Mouse (Mus musculus): ENCODE results near the gene Ntmt1.

Gene Ntmt1

DNA sequence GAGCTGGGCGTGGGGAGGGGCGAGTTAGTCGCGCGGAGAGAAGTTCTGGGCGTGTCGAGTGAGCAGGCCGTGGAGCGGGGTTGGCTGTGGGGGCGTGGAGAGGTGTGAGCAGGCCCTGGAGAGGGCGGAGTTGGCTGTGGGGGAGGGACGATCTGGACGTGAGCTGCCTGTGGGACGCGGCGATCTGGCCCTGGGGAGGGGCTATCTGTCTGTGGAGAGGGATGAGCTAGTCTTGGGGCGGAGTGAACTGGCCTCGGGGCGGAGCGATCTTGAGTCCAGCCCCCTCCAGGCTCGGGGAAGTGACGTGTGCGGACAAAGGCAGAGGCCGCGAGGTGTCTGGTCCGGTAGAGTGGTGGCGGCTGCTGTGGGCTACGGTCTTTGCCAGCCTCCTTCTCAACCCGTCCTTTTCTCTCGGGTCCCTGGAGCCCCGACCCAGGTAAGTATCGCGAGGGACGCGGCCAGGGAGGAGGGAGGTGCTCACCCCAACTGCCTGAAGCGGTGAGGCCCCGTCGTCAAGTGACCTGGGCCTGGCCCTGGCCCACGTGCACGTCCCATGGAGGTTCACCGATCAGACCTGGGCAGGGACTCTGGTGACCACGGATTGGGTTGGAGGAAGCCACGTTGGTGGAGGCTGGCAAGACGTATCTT is at the start of gene Ntmt1:
Gene Ntmt1 (plus strand): TSS at position 179 of the 648 bp plus-strand sequence.
- peak; percentile 100 for DNase-seq (ENCODE audit: low spot score in 2 of 2)

DNA sequence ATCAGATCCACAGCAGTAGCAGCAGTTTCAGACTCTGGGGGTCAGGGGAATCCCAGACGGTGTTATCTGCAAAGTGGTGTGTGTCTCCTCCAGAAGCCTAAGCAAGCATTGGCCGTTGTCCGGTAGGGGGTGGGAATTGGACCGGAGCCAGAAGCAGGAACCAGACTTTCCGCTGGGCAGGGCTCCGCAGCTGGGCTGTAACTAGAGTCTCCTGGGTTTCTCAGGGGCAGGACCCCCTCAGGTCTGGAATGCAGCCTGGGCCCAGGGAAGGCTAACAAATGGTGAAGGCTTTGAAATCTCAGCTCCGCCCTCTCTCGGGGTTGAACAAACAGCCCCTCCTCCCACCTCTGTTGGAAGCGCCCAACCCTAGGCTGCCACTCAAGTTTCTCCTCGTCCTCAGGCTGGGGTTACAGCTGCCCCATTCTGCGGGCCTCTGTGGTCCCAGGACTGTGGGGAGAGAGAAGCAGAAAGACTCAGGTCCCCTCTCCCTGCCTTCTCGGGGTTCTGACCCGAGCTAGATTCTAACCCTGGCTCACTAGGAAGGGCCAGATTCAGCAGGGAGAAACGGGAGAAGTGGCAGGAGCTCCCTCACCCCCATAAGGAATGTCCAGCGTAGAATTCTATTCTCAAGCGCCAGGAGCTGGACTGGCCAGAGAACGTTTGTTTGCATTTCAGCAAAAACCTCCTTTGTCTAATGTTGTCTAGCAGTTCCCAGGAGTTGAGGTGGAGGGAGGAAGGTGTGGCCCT is 49.1 kb upstream of the Ntmt1 start:
- peak; percentile 17 to 27 for DNase-seq (ENCODE audit: low spot score in 2 of 2)

DNA sequence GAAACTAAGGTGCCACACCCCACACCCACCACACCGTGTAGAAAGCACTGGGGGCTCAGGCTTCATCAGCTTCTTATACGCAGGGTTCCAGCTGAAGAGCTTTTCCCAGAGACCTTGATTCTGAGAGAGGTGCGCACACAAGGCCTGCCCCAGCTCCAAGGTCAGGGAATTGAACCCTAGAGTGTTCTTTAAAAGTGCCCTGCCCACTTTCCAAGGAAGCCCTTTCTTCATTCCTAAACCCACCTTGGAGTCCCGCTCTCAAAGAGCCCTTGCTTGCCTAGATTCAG is 48.6 kb upstream of the Ntmt1 start:
- no peak for DNase-seq (ENCODE audit: low spot score in 2 of 2)

DNA sequence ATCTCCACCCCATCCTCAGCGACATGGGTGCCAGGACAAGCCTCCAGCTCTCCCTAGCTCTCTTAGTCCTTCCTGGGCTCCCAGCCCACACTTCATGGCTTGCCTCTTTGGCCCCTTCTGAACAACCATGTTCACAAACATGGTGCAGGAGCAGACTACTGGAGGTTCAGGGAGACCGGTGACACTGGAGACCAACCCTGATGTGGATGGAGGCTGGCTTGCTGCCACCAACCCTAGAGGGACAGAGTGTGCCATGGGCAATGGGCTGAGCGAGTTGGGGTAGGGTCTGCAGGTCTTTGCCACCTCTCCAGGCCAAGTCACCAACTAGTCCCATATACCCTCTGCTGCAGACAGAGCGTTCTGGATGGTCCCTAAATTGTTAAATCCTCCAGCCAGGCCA is 48.2 kb upstream of the Ntmt1 start:
- DNase-seq (ENCODE audit: low spot score in 2 of 2), result no peak

DNA sequence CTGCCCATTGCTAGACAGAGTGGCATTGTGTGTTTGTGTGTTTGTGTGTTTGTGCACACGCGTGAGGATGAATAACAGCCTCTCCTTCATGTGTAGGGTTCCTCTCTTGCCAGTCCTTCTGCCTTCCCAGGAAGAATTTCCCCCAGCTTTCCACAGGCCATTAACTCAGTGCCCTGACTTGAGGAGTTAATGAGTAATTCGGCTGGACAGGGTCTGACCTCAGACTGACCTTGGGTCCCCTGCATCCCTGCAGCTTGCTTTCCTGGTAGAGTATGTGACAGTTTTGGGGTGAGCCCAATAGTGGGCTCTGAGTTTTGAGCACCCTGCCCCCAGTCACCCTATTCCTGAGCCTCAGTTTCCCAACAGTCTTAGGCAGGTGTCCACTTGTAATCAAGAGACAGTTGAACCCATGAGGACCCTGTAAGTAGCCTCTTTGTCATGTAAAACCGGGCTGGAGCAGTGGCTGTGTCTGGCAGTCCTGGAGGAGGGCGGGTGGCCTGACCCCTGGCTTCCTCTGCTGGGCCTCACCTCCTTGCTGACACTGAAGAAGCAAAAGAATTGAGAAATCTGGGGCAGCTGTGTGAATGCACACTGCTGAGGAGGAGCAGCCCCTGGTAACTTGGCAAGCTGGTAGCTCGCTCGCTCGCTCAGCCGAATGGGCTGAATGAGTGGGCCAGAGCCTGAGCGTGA is 47.6 kb upstream of the Ntmt1 start:
- DNase-seq (ENCODE audit: low spot score in 2 of 2), result no peak

DNA sequence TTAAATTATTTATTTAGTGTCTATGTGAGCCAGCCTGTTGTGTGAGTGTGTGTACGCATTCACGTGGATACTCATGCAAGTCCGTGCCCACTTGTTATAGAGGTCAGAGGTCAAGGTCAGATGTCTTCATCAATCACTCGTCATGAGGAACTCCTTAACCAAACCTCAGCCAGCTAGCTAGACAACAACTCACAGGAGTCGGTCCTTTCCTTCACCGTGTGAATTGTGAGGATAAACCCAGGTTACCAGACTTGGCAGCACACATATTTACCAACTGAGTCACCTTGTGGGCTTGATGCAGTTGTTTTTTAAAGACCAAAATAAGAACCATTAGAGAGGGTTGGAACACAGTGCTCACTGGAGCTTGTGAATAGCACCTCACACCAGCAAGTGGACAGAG is 46.9 kb upstream of the Ntmt1 start:
- DNase-seq (ENCODE audit: low spot score in 2 of 2), result no peak

DNA sequence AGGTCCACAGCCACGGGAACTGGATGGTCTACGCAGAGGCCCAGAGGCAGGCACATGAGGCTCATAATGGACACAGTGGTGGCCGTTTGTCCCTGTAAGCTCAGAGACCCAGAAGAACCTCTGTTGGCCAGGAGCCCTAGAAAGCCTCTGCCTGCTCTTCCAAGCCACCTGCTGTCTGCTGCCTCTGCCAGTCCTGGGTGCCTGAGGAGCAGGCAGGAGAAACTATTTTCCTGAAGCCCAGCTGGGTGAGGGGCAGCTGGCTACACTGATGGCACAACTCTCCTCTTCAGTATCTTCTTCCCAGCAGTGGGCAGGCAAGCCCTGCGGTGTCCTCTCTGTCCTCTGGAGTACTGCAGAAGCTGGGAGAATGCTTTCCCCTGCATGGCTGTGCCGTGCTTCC is 41.2 kb upstream of the Ntmt1 start:
- DNase-seq (ENCODE audit: low spot score in 2 of 2), result no peak

DNA sequence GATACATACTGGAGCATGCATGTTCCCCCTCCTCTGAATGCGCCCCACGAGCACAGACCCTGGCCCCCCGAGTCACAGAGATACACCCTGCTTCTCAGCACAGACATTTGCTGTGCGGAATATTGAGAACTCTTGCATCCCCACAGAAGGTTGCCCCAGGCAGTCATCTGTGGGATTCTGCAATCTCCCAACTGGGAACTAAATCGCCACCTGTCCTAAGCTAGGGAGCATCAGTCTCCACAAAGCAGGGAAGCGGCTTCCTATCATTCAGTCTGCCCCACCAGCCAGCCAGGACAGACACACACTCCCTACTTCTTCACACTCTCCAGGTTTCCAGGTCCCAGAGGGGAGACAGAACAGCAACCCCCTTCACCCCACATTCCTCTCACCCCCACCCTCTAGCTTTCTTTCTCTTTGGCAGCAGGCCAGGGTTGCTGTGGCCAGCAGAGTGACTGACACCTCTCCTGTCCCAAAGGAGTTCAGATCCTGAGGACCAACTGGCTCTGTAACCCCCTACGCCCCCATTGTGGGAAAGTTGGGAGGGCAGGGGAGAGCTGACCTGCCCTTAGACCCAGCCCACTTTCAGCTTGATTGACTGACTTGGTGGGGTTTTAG is 39.9 kb upstream of the Ntmt1 start:
- DNase-seq (ENCODE audit: low spot score in 2 of 2), result no peak

DNA sequence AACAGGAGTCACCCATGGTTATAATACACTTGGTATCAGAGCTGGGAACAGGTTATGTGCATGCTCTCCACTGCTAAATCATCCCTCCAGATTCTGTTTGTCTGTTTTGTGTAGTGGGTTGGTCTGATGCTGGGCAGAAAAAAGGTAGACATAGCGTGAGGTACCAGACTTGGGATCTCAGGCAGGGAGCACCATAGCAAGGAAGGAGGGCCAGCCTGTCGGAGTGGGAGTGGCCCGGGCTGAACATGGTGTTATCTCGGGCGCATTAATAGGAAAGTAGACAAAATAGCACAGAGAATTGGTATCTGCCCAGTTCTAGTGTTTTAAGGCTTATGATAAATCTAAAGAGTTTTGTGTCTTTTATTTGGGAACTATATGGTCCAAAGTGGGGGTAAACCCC is 39.1 kb upstream of the Ntmt1 start:
- no peak for DNase-seq (ENCODE audit: low spot score in 2 of 2)

DNA sequence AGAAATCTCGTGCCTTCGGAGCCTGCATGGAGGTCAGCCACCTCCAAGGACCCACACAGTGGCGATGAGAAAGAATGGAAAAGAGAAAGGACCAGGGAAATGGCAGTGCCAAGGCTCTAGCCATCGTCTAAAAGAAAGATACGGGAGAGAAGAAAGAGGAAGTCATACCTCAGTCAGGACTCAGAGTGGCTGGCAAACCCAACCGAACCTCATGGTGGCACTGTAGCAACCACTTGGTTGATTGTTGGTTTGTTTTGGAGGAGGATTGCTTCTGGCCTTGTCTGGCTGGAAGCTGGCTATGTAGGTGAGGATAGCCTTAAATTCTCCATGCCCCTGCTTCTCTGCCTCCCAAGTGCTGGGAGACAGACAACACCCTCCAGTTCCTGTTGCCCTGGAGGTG is 38.4 kb upstream of the Ntmt1 start:
- DNase-seq (ENCODE audit: low spot score in 2 of 2), result peak in 1 of 2 experiments; percentile 19

DNA sequence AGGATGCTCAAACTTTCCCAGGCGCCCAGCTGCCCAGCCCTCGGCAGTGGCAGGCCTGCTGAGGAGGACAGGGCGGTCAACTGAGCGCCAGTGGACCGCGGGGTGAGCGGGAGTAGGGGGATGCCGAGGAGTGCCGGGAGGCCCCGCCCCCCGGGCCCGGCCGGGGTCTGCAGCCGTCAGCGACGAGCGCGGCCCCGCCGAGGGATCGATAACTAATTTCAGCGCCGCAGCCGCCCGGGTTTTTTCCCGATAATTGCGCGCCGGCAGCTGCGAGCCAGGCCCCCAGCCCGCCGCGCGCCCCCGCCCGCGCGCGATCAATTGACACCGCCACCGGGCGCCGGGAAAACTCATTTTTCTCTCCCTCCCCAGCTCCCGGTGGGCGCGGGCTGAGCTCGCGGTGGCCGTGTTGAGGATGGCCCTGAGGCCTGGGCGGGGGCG is 36.2 kb upstream of the Ntmt1 start:
- no peak for DNase-seq (ENCODE audit: low spot score in 2 of 2)

DNA sequence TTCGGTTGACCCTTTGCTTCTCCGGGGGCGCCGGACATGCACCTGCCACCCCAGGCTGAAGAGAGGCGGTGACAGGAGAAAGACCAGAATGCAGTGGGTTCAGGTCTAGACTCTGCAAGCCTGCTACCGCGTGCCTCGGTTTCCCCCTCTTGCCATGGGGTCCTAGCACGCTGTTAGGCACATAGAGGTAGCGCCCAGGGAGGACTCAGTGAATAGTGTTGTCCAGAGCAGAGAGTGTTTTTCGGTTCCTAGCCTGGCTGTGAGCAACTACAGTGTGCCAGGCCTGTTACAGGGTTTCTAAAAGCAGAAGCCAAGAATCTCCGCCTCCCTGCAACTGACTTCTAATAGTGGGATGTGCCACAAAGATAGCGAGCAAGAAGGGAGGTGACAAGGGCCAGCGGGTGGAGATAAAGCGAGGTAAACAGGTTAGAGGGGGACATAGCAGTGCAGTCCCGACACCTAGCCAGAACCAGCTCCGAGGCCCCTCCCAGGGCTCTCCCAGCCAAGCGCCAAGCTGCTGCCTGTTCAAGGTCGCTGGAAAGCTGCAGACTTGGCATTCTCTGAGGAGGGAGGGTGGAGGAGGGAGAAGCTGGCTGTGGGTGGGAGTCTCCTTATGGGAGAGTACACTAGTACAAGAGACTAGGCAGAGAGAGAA is 35.7 kb upstream of the Ntmt1 start:
- no peak for DNase-seq (ENCODE audit: low spot score in 2 of 2)

DNA sequence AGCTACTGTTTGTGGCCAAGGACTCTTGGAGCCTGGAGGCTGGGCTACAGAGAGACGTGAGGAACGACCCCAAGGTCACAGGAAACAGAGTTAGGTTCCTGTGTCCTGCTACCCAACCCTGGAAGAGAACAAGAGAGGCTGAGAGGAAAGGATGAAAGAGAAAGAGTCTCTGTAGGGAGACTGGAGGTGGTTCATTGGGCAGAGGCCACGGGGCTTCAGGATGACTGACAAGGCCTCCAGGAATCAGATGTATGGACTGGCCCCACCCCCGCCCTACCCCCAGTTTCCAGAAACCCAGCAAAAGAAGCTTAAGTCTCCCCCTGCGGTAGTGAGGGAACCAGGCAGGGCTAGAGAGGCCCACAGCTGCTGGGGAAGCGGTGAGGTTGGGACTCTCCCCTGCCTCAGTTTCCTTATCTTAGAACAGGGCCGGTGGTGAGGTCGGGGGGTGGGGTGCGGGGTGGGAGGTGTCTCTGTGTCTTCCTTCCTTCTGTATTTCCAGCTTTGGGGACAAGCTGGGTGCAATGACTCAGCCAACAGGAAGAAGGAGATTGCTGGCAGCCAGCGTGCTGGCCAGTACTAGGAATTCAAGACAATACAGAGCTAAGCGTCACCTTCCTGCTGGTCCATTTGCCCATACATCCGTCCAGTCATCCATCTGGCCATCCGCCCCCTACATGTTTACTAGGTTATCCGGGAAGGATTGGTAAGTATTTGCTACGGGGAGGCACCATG is 34.9 kb upstream of the Ntmt1 start:
- no peak for DNase-seq (ENCODE audit: low spot score in 2 of 2)

DNA sequence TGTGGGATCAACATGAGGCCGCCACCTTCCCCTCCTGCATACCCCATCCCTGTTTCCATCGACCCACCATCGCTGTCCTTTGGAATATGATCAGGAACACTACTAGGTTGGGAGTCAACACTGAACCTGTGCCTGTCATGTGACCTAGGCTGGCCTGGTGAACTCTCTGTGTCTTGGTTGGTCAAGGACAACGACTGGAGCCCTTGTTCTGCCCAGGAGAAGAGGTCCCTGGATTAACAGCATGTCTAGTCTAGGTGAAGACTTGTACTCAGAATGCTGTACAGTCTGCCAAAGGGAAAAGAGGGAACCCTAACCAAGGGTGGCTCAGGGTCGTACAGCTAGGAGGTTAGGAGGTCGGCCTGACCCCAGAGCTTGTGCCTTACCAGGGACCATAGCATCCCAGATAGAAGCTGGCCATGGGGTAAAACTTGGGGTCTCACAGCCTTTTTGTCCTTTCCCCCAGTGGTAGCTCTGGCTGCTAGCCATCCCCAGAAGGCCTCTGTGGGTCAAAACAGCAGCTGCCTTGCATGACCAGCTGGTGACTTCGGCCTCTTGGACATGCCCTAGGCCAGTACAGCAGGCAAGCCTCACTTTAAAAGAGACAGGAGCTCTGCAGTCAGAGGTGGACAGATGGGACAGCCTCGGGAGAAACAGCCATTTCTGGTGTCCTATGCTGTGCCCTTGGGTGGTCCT is 34.2 kb upstream of the Ntmt1 start:
- no peak for DNase-seq (ENCODE audit: low spot score in 2 of 2)

DNA sequence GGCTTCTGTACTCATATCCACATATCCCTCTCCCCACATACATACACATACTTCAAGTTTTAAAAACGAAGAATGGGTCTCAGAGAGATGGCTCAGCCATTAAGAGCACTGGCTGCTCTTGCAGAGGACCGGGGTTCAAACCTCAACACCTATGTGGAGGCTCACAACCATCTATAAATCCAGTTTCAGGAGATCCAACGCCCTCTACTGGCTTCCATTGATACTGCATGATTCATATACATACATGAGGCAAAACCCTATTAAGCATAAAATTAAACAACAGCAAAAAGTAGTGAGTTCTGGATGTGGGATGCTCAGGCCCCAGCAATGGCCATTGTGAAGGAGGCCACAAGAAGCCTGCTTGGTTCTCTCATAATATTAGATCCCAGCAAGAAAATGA is 31.7 kb upstream of the Ntmt1 start:
- no peak for DNase-seq (ENCODE audit: low spot score in 2 of 2)

DNA sequence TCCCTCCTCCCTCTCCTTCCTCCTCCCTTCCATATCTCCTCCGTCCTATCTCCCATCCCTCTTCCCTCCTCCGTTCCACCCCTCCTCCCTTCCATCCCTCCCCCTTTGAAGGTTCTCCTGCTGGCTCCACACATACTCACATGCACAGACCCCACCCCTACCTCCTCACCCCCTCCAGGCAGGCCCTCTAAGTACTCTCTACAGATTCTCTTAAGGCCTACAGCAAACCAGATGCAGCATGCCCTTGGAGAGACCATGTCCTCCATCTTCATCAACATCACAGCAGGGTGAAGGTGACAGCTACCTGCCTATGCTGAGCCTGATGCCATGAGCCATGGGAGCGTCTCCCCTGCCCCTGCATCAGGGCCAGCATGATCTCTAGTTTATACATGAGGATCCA is 30.4 kb upstream of the Ntmt1 start:
- DNase-seq (ENCODE audit: low spot score in 2 of 2), result no peak

DNA sequence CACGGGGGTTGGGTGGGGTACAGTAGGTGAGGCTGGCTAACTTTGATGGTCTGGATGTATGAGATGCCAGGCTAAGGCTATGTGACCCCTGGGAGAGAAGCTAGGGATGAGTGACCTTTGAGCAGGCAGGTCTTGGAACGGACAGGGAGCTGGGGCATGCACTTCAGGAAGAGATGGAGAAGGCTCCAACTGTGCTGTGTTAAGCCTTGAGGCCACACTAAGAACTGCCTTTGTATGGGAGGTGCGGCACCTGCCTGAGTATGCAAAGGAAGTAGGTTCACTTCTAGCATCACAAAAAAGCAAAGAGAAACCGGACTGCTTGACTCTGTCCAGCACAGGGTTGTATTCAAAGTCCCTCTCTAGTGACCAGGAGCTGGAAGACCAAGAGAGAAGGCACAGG is 29.4 kb upstream of the Ntmt1 start:
- no peak for DNase-seq (ENCODE audit: low spot score in 2 of 2)

DNA sequence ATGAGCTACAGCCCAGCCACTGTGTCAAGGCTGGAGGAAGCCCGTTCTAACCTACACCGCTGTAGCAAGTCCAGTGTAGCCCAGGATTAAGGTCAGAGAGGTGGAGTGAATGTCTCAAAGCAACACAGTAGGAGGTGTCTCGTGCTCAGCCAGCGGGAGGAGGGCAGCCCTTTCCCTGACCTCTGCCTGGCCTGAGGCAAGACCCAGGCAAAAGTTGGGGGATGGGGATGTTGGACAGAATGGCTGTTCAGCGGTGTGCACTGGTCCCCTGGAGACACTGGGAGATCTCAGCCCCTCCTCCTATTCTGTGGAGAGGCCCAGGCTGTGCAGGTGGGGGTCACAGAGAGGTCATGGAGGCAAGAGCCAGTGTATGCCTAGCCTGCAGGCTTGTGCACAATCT is 28.4 kb upstream of the Ntmt1 start:
- DNase-seq (ENCODE audit: low spot score in 2 of 2), result no peak

DNA sequence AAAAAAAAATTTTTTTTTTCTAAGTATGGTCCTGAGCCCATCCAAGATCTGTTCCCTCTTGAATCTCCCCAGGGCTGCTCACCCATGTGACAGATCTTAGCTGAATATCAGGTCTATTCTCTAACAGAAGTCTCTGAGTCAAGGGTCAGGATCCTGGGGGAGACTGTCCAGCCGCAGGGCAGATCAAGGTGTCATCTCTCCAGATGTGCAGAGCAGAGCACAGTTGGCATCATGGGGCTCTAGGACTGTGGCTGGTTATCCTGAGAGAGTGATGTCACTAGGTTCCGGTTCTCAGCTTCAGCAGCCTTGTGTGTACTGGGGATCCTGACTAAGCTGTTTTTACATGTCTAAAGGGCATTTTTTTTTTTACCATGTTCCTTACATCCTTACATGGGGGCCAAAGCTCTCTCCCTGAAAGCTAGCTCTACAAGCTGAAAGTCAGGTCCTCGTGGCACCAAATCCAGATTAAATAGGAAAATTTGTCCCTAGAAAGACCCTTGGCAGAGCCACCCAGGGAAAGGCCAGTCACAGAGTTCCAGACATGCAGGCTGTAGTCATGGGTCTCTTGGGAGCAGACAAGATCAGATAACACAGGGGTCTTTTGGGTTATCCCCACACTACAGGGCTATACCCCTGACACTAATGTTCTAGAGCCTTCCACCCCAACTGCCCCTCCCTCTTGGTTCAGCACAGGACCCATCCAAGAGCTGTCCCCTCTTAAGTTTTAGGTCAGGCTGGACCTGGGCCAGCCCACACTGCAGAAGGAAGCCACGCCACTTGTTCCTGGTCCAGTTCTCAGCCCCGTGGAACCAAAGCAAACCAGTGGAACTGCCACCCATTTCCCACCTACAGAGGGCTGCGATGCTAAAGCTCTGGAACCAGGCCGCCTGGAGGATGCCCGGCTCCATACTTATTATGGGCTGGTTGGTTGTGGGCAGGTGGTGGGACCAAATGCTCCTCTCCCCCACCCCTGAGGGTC is 25.0 kb upstream of the Ntmt1 start:
- no peak for DNase-seq (ENCODE audit: low spot score in 2 of 2)

DNA sequence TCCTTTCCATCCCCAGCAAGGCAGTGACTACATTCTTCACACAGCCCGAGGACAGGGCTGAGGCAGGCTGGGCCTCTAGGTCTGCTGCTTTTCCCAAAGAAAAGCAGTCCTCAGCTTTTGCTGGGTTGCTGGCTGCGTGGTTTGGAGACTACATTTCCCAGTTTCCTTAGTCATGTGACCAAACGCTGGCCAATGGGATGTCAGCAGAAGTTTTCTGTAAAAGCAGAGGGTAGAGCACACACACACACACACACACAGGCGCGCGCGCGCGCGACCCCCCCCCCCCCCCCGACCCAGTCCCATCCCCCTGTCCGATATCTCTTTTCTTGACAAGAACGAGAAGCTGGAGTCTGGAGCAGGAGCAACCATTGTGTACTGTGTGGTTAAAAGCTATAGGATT is 24.3 kb upstream of the Ntmt1 start:
- DNase-seq (ENCODE audit: low spot score in 2 of 2), result no peak
